Mouse (Mus musculus) stomach, postnatal 0 days (tissue): ENCODE data around the gene D17Wsu92e. TPM values are rescaled to one million over a fixed set of nuclear protein-coding genes. Genes with fewer than 3 reads are reported as not detected.

Experiments used
- ATAC-seq: fragments of 200-750 bp; cut with Nextera tagmentation; 2 replicates; pipeline ENCODE4 v1.8.0; 2017; ENCODE audit not compliant: low FRiP score, low TSS enrichment
- DNase-seq: peaks from one replicate; pipeline ENCODE4 v3.0.0-alpha.2; 2016; ENCODE audit warnings: low spot score
- H3K27ac ChIP-seq: fragments of 300-500 bp; sonication (generic); replicated peaks from 2 replicates; pipeline ENCODE4 v1.5.1; 2014; ENCODE audit warnings: mild to moderate bottlenecking, control low read depth
- H3K27me3 ChIP-seq: fragments of 300-500 bp; sonication (generic); 2 replicates; pipeline ENCODE4 v1.6.1; 2014; ENCODE audit warnings: low read length; ENCODE audit not compliant: control insufficient read depth, insufficient read depth
- H3K36me3 ChIP-seq: fragments of 300-500 bp; sonication (generic); 2 replicates; pipeline ENCODE4 v1.6.1; 2014; ENCODE audit warnings: low read length, mixed read lengths; ENCODE audit not compliant: control insufficient read depth, insufficient read depth
- H3K4me1 ChIP-seq: fragments of 300-500 bp; sonication (generic); replicated peaks from 2 replicates; pipeline ENCODE4 v1.6.1; 2014; ENCODE audit warnings: antibody characterized with exemption; ENCODE audit not compliant: control insufficient read depth, insufficient read depth
- H3K4me2 ChIP-seq: fragments of 300-500 bp; sonication (generic); replicated peaks from 2 replicates; pipeline ENCODE4 v1.6.1; 2014; ENCODE audit warnings: low read depth, mild to moderate bottlenecking, control low read depth, moderate library complexity
- H3K4me3 ChIP-seq: fragments of 300-500 bp; sonication (generic); 2 replicates; pipeline ENCODE4 v1.5.1; 2014; ENCODE audit warnings: low read depth, low read length, control low read depth
- H3K9ac ChIP-seq: fragments of 300-500 bp; sonication (generic); 2 replicates; pipeline ENCODE4 v1.6.1; 2014; ENCODE audit warnings: mild to moderate bottlenecking, low read length, control low read depth, mixed read lengths
- H3K9me3 ChIP-seq: fragments of 300-500 bp; sonication (generic); 2 replicates; pipeline ENCODE4 v1.6.1; 2016; ENCODE audit warnings: low read length; ENCODE audit not compliant: control insufficient read depth
- CTCF ChIP-seq: IDR thresholded peaks from 2 replicates; pipeline ENCODE4 v1.5.1; 2016; ENCODE audit warnings: antibody characterized with exemption, low read depth, mild to moderate bottlenecking, moderate library complexity
- EP300 ChIP-seq: optimal IDR thresholded peaks from 2 replicates; pipeline ENCODE3; 2016; ENCODE audit warnings: antibody characterized with exemption
- WGBS: fragments of 180-500 bp; shearing (Covaris S2); extraction: QIAGEN DNeasy Blood & Tissue Kit; methylation state at CpG from one replicate; pipeline ENCODE4 v1.1.7; 2014; 5-methylcytosine and 5-hydroxymethylcytosine counted together
- polyA plus RNA-seq: library from polyadenylated mRNA; unstranded; fragments of >200 nt; fragmentation: Nextera tagmentation; extraction: Ambion mirVana; gene quantifications from 2 replicates; pipeline ENCODE4 v1.2.1, GENCODE M21; 2015

D17Wsu92e gene
- polyA plus RNA-seq, 1 experiment from 2014 or later, result 23.3 TPM

- ATAC-seq (no peak), DNase-seq (no peak)
- Histone ChIP-seq H3K27me3 (no peaks in the 10 kb centered on the region), H3K9me3 (no peaks in the 10 kb centered on the region), H3K9ac (no peak overlapping the region), H3K4me1 (no peaks in the 10 kb centered on the region), H3K36me3 (no peaks in the 10 kb centered on the region), H3K27ac (no peak overlapping the region), H3K4me3 (no peak overlapping the region), H3K4me2 (no peak overlapping the region)
- TF ChIP-seq CTCF, result no peak
- no peak for TF ChIP-seq EP300
- 92% methylated on average over 6 of the region's 6 CpGs for WGBS
Observed at GRCm38 (mm10) chr17:27750451-27750942, 70.0 kb downstream of the D17Wsu92e start.

GRCm38 (mm10) chr17:27748123-27748522 lies 72.3 kb downstream of the D17Wsu92e start:
- H3K36me3 ChIP-seq, result no peaks in the 10 kb centered on the region
- no peaks in the 10 kb centered on the region for H3K9me3 ChIP-seq
- H3K27ac ChIP-seq, result no peak overlapping the region
- no peaks in the 10 kb centered on the region for H3K27me3 ChIP-seq
- TF ChIP-seq EP300 (no peak), CTCF (no peak)
- H3K4me1 ChIP-seq, result no peaks in the 10 kb centered on the region
- H3K4me2 ChIP-seq, result no peak overlapping the region
- no peak for DNase-seq
- 93% methylated on average over 2 of the region's 2 CpGs for WGBS
- no peak for ATAC-seq
- H3K4me3 ChIP-seq, result no peak overlapping the region
- no peak overlapping the region for H3K9ac ChIP-seq

GRCm38 (mm10) chr17:27746446-27746845 lies 74.0 kb downstream of the D17Wsu92e start:
- no peak overlapping the region for H3K4me2 ChIP-seq
- no peak overlapping the region for H3K27ac ChIP-seq
- H3K4me1 ChIP-seq, result no peaks in the 10 kb centered on the region
- H3K27me3 ChIP-seq, result no peaks in the 10 kb centered on the region
- DNase-seq, result no peak
- no peak overlapping the region for H3K9ac ChIP-seq
- no peaks in the 10 kb centered on the region for H3K36me3 ChIP-seq
- TF ChIP-seq CTCF (no peak), EP300 (no peak)
- WGBS, result 40% methylated on average over 4 of the region's 4 CpGs
- no peaks in the 10 kb centered on the region for H3K9me3 ChIP-seq
- H3K4me3 ChIP-seq, result no peak overlapping the region
- ATAC-seq, result no peak

- DNase-seq, result no peak
- Histone ChIP-seq H3K9ac (no peak overlapping the region), H3K9me3 (no peaks in the 10 kb centered on the region), H3K36me3 (no peaks in the 10 kb centered on the region), H3K4me1 (no peaks in the 10 kb centered on the region), H3K4me3 (no peak overlapping the region), H3K27me3 (no peaks in the 10 kb centered on the region), H3K4me2 (no peak overlapping the region), H3K27ac (no peak overlapping the region)
- 0 out of 2 replicates have a peak, but pooled peaks have one; percentile 10 for ATAC-seq
- TF ChIP-seq CTCF (no peak), EP300 (no peak)
- 73% methylated on average over 6 of the region's 6 CpGs for WGBS
Observed at GRCm38 (mm10) chr17:27740961-27741360, 79.5 kb downstream of the D17Wsu92e start.

DNA sequence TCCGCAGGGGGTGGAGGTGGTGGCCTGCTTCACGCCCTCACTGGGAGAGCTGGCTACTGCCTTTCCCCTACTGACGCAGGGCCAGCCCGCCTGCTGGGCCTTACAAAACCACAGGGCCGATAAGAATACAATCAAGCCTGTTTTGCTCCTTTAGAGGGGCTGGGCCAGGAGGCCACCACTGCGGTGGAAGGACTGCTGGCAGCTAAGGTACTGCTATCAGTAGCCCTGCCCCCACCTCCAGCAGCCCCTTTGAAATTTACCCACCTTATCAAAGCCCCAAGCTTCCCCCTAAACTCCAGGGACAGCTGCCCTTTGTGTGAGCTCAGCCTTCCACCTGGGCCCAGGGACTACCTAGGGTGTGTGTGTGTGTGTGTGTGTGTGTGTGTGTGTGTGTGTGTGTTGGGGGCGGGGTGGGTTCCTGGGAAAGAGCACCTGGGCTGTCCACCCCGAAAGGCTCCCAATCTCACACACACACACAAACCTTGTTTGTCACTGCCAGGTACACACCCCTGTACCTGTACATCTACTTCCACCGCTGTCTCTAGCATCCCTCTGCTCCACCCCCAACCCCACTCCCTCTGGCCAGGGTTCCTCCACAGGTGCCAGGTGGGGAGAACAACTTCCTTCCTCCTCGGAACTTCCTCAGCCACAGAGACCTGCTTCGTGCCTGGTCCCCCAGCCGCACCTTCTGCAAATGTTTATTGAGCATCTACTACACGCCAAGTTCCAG lies 85.9 kb downstream of the D17Wsu92e start:
- peak; percentile 87 for DNase-seq
- no peak for TF ChIP-seq EP300
- no peak for TF ChIP-seq CTCF
- Histone ChIP-seq H3K4me3 (no peak overlapping the region), H3K27ac (peak overlapping the region; percentile 83), H3K9me3 (no peaks in the 10 kb centered on the region), H3K4me1 (no peaks in the 10 kb centered on the region), H3K9ac (no peak overlapping the region), H3K27me3 (no peaks in the 10 kb centered on the region), H3K36me3 (no peaks in the 10 kb centered on the region), H3K4me2 (no peak overlapping the region)
- ATAC-seq, result peak; percentile 87
- WGBS, result 24% methylated on average over 13 of the region's 13 CpGs

GRCm38 (mm10) chr17:27732694-27733093 lies 87.8 kb downstream of the D17Wsu92e start:
- 72% methylated on average over 3 of the region's 3 CpGs for WGBS
- H3K27me3 ChIP-seq, result no peaks in the 10 kb centered on the region
- no peak for ATAC-seq
- no peak overlapping the region for H3K4me3 ChIP-seq
- no peaks in the 10 kb centered on the region for H3K9me3 ChIP-seq
- H3K9ac ChIP-seq, result no peak overlapping the region
- H3K27ac ChIP-seq, result 0 out of 2 replicates have a peak overlapping the region, but pooled peaks have one; percentile 18
- DNase-seq, result no peak
- no peak overlapping the region for H3K4me2 ChIP-seq
- H3K4me1 ChIP-seq, result no peaks in the 10 kb centered on the region
- TF ChIP-seq CTCF (no peak), EP300 (no peak)
- H3K36me3 ChIP-seq, result no peaks in the 10 kb centered on the region
